12 mouse cellular contexts compared by ENCODE assay signal in genomic region chr2:132992659-132993531, GRCm38 (mm10). TPM values are rescaled to one million over a fixed set of nuclear protein-coding genes. Genes with fewer than 3 reads are reported as not detected.
DNase-seq lines count a peak whose midpoint lies in the region; ATAC-seq and TF ChIP-seq lines count a peak whose summit lies in the region.
"Had no signal": no experiment of that assay in that cellular context is flagged by ENCODE, and none has a peak within 500 bp of the region (broad histone marks: within the 10 kb centered on the region; RNA-seq: fewer than 3 reads in every experiment).

No protein-coding gene starts in this region.

- H3K4me2 ChIP-seq in limb, embryonic 11.5 days (ENCODE audit: low read depth, severe bottlenecking): no peak overlapping the region
- H3K4me2 ChIP-seq in midbrain, embryonic 16.5 days (ENCODE audit: low read length): no peak overlapping the region
- no peak overlapping the region for H3K4me2 ChIP-seq in midbrain, embryonic 15.5 days
- H3K4me2 ChIP-seq: kidney, embryonic 15.5 days had no signal

- H3K9ac ChIP-seq in limb, embryonic 11.5 days (ENCODE audit: low read length): no peak overlapping the region
- no peak overlapping the region for H3K9ac ChIP-seq in midbrain, embryonic 16.5 days (ENCODE audit: low read depth, low read length)
- H3K9ac ChIP-seq in midbrain, embryonic 15.5 days: no peak overlapping the region
- H3K9ac ChIP-seq: kidney, embryonic 15.5 days had no signal

- no peaks in the 10 kb centered on the region for H3K4me1 ChIP-seq in limb, embryonic 11.5 days (ENCODE audit: control insufficient read depth, insufficient read depth, low read length)
- H3K4me1 ChIP-seq in limb, embryonic 10.5 days: 0 out of 2 replicates have a peak, but pooled peaks cover 5% of the 10 kb centered on the region
- H3K4me1 ChIP-seq in cerebellum, adult 2 months (ENCODE audit: control insufficient read depth, insufficient read depth, low read length): peaks cover 3% of the 10 kb centered on the region; the same call in 1 of the 2 replicates
- H3K4me1 ChIP-seq in midbrain, embryonic 16.5 days (ENCODE audit: control insufficient read depth, insufficient read depth, low read length): no peaks in the 10 kb centered on the region
- no peaks in the 10 kb centered on the region for H3K4me1 ChIP-seq in midbrain, embryonic 15.5 days

- H3K9me3 ChIP-seq in limb, embryonic 11.5 days (ENCODE audit: control insufficient read depth, low read length): no peaks in the 10 kb centered on the region
- H3K9me3 ChIP-seq in limb, embryonic 10.5 days (replicated peaks): no peaks in the 10 kb centered on the region
- no peaks in the 10 kb centered on the region for H3K9me3 ChIP-seq in midbrain, embryonic 16.5 days (replicated peaks; ENCODE audit: control insufficient read depth, low read length, poor library complexity, severe bottlenecking)
- H3K9me3 ChIP-seq in midbrain, embryonic 15.5 days: no peaks in the 10 kb centered on the region
- H3K9me3 ChIP-seq: kidney, embryonic 15.5 days had no signal

- intact Hi-C loops in heart, postnatal 10 days (cut with DNase I): no loop called here

- H3K36me3 ChIP-seq in limb, embryonic 11.5 days (ENCODE audit: control insufficient read depth, insufficient read depth, low read length): no peaks in the 10 kb centered on the region
- no peaks in the 10 kb centered on the region for H3K36me3 ChIP-seq in limb, embryonic 10.5 days
- H3K36me3 ChIP-seq in midbrain, embryonic 16.5 days (ENCODE audit: control insufficient read depth, insufficient read depth, low read length): no peaks in the 10 kb centered on the region
- H3K36me3 ChIP-seq in midbrain, embryonic 15.5 days (replicated peaks): no peaks in the 10 kb centered on the region
- H3K36me3 ChIP-seq: kidney, embryonic 15.5 days had no signal

- no peak overlapping the region for H3K27ac ChIP-seq in limb, embryonic 11.5 days (replicated peaks; ENCODE audit: low read depth, low read length)
- no peak overlapping the region for H3K27ac ChIP-seq in limb, embryonic 10.5 days
- H3K27ac ChIP-seq in cerebellum, adult 2 months (ENCODE audit: insufficient read depth, low read length): no peak overlapping the region
- no peak overlapping the region for H3K27ac ChIP-seq in midbrain, embryonic 16.5 days (ENCODE audit: low read length)
- H3K27ac ChIP-seq in midbrain, embryonic 15.5 days: no peak overlapping the region
- H3K27ac ChIP-seq: kidney, embryonic 15.5 days had no signal

- no peak for TF ChIP-seq POLR2A in cerebellum, adult 2 months (IDR thresholded peaks at IDR 0.05; ENCODE audit: borderline replicate concordance, insufficient read depth, low read length)

- TF ChIP-seq CTCF in cerebellum, adult 2 months (IDR thresholded peaks at IDR 0.05; ENCODE audit: borderline replicate concordance, insufficient read depth, low read depth, low read length): no peak

- no peak for DNase-seq in limb, embryonic 11.5 days (ENCODE audit: low spot score)
- no peak for DNase-seq in limb, embryonic 10.5 days (ENCODE audit: low spot score)
- DNase-seq in cerebellum, adult 2 months: peak; percentile 72 to 81
- DNase-seq in heart, postnatal 10 days: peak; percentile 49 to 50
- DNase-seq in ovary, postnatal 36 days (ENCODE audit: low spot score): peak; percentile 21
- DNase-seq in layer of hippocampus, postnatal 25 days (ENCODE audit: extremely low spot score in 1 of 2, low spot score in 1 of 2): no peak
- DNase-seq: right cerebral cortex, postnatal 14 days had no signal

- no peaks in the 10 kb centered on the region for H3K27me3 ChIP-seq in limb, embryonic 11.5 days (ENCODE audit: control insufficient read depth, insufficient read depth, low read length)
- H3K27me3 ChIP-seq in limb, embryonic 10.5 days (ENCODE audit: low read depth, poor library complexity, severe bottlenecking): no peaks in the 10 kb centered on the region
- no peaks in the 10 kb centered on the region for H3K27me3 ChIP-seq in cerebellum, adult 2 months (ENCODE audit: control insufficient read depth, insufficient read depth, low read length)
- H3K27me3 ChIP-seq in midbrain, embryonic 16.5 days (ENCODE audit: control insufficient read depth, insufficient read depth, low read depth, low read length): no peaks in the 10 kb centered on the region
- no peaks in the 10 kb centered on the region for H3K27me3 ChIP-seq in midbrain, embryonic 15.5 days (replicated peaks)
- H3K27me3 ChIP-seq: kidney, embryonic 15.5 days had no signal

- no peak overlapping the region for H3K4me3 ChIP-seq in limb, embryonic 11.5 days (ENCODE audit: low read depth, low read length)
- no peak overlapping the region for H3K4me3 ChIP-seq in limb, embryonic 10.5 days
- H3K4me3 ChIP-seq in cerebellum, adult 2 months (replicated peaks; ENCODE audit: insufficient read depth, low read depth, low read length): no peak overlapping the region
- no peak overlapping the region for H3K4me3 ChIP-seq in midbrain, embryonic 16.5 days (ENCODE audit: low read depth, low read length)
- no peak overlapping the region for H3K4me3 ChIP-seq in midbrain, embryonic 15.5 days
- H3K4me3 ChIP-seq: kidney, embryonic 15.5 days had no signal

- WGBS in limb, embryonic 11.5 days: 52% methylated on average over 9 of the region's 9 CpGs
- WGBS in limb, embryonic 10.5 days: 68% methylated on average over 9 of the region's 9 CpGs
- WGBS in cerebellum, adult 2 months: 16% methylated on average over 9 of the region's 9 CpGs
- WGBS in midbrain, embryonic 16.5 days: 78% methylated on average over 9 of the region's 9 CpGs
- WGBS in midbrain, embryonic 15.5 days: 78% methylated on average over 9 of the region's 9 CpGs

- peak; percentile 57; the same call in 1 of the 2 replicates for ATAC-seq in limb, embryonic 11.5 days (ENCODE audit: insufficient number of reproducible peaks, low FRiP score, low TSS enrichment, low read depth)
- ATAC-seq in midbrain, embryonic 16.5 days: no peak
- ATAC-seq in midbrain, embryonic 15.5 days (replicated peaks): no peak

RNA-seq across cellular contexts. Expression of gene Fermt1, which starts 47.2 kb away (rescaled TPM):
- 15.6 and 17.5 TPM in 2 replicates for polyA plus RNA-seq in limb, embryonic 11.5 days (2014; fragmentation: Nextera tagmentation; extraction: Ambion mirVana)
- 12.1 and 17.3 TPM in 2 replicates for polyA plus RNA-seq in limb, embryonic 10.5 days (2016; fragmentation: Nextera tagmentation; extraction: Ambion mirVana)
- polyA plus RNA-seq in cerebellum, adult 2 months (2012; rRNA removed): not detected in 2 replicates
- total RNA-seq in heart, postnatal 10 days (2021): not detected
- polyA plus RNA-seq in midbrain, embryonic 16.5 days (2015; fragmentation: Nextera tagmentation; extraction: Ambion mirVana): not detected in 2 replicates
- total RNA-seq in layer of hippocampus, postnatal 25 days (2021): under 1 TPM; 0.22 to 0.49 TPM
- polyA plus RNA-seq in midbrain, embryonic 15.5 days (2015; fragmentation: Nextera tagmentation; extraction: Ambion mirVana): not detected in 2 replicates
- total RNA-seq: common myeloid progenitor, adult 5-6 weeks; megakaryocyte-erythroid progenitor cell, adult 5-6 weeks had no signal

Comparison
In these comparisons a context has a peak if more than half of its experiments do, and no peak if none do; other contexts are left out.
1. DNase-seq: peak in cerebellum, adult 2 months (2 of 2), heart, postnatal 10 days (2 of 2) and ovary, postnatal 36 days (single experiment); none in limb, embryonic 11.5 days (single experiment), limb, embryonic 10.5 days (single experiment) and layer of hippocampus, postnatal 25 days (0 of 2).
2. RNA of gene Fermt1, which starts 47.2 kb away (polyA plus RNA-seq): 15.6 to 17.5 TPM in limb, embryonic 11.5 days and 12.1 to 17.3 TPM in limb, embryonic 10.5 days; not detected in cerebellum, adult 2 months, not detected in midbrain, embryonic 15.5 days and not detected in midbrain, embryonic 16.5 days; every median in the first group is over 10 times any median in the second.